Mouse (Mus musculus): ENCODE results near the gene Sv2a. TPM values are rescaled to one million over a fixed set of nuclear protein-coding genes. Genes with fewer than 3 reads are reported as not detected.

Gene Sv2a
- polyA plus RNA-seq, 1 experiment, result 0.54 TPM

DNA sequence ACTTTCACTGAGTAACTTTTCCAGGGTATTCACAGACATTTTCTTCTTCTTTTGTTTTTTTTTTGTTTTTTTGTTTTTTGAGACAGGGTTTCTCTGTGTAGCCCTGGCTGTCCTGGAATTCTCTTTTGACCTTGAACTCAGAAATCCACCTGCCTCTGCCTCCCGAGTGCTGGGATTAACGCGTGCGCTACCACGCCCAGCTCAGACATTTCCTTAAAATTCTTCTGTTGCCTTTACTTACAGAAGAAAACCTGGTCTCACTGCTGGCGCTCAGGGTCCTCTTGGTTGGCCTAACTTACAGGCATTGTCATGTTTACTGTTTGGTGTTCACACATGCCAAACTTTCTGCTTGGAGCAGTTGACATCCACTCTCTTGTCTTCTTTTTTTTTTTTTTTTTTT, 5.7 kb upstream of the Sv2a start:
- H3K4me3 ChIP-seq (ENCODE audit: control insufficient read depth, low read depth, low read length), result no peak overlapping the region
- H3K36me3 ChIP-seq (ENCODE audit: control insufficient read depth, insufficient read depth, low read length), result peaks cover 11% of the 10 kb centered on the region
- no peaks in the 10 kb centered on the region for H3K27me3 ChIP-seq (ENCODE audit: control insufficient read depth, insufficient read depth, low read length)
- no peak overlapping the region for H3K27ac ChIP-seq (ENCODE audit: control insufficient read depth, insufficient read depth, low read depth, low read length)
- no peaks in the 10 kb centered on the region; the same call in none of the 2 replicates for H3K4me1 ChIP-seq (ENCODE audit: control insufficient read depth, insufficient read depth, low read length)
- TF ChIP-seq POLR2A (IDR thresholded peaks at IDR 0.05; ENCODE audit: control insufficient read depth, low read depth, low read length) (no peak), CTCF (IDR thresholded peaks at IDR 0.05; ENCODE audit: control insufficient read depth, insufficient read depth, insufficient replicate concordance, low read depth, low read length) (no peak)

DNA sequence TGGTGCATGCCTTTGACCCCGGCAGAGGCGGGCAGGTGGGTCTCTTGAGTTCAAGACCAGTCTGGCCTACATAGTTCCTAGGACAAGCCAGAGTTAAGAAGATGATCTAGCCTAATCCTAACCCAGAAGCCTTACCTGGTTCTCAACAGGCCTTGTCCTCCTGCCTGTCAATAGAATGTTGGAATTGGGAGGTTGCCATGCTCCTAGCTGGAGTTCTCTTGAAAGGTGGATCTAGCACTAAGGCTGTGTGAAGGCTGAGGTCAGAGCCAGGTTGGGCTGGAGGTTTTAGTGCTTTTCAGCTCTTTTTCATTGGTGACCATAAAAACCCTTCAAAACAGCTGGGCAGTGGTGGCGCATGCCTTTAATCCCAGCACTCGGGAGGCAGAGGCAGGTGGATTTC, 2.5 kb upstream of the Sv2a start:
- peaks cover 10% of the 10 kb centered on the region for H3K36me3 ChIP-seq (ENCODE audit: control insufficient read depth, insufficient read depth, low read length)
- H3K27me3 ChIP-seq (ENCODE audit: control insufficient read depth, insufficient read depth, low read length), result no peaks in the 10 kb centered on the region
- H3K27ac ChIP-seq (ENCODE audit: control insufficient read depth, insufficient read depth, low read depth, low read length), result no peak overlapping the region
- no peak overlapping the region for H3K4me3 ChIP-seq (ENCODE audit: control insufficient read depth, low read depth, low read length)
- peaks cover 14% of the 10 kb centered on the region for H3K4me1 ChIP-seq (ENCODE audit: control insufficient read depth, insufficient read depth, low read length)
- TF ChIP-seq CTCF (IDR thresholded peaks at IDR 0.05; ENCODE audit: control insufficient read depth, insufficient read depth, insufficient replicate concordance, low read depth, low read length) (no peak), POLR2A (IDR thresholded peaks at IDR 0.05; ENCODE audit: control insufficient read depth, low read depth, low read length) (no peak)

DNA sequence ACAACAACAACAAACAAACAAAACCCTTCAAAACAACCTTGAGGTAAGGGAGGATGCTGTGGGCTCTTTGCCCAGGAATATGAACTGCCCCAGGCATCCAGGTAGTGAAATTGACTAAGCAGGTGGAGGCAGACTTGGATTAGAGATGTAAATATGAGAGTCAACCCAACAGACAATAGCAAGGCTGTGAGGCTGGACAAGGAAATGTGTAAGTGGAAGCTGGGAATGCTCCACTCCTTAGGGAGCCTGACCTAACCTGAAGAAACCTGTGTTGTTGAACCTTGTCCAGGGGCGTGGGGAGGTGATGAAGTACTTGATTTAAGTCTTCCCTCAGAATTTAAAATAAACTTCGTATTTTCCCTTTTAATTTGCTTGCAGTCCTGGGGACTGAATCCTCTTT, 2.0 kb upstream of the Sv2a start:
- no peak overlapping the region for H3K4me3 ChIP-seq (ENCODE audit: control insufficient read depth, low read depth, low read length)
- TF ChIP-seq CTCF (IDR thresholded peaks at IDR 0.05; ENCODE audit: control insufficient read depth, insufficient read depth, insufficient replicate concordance, low read depth, low read length) (no peak), POLR2A (IDR thresholded peaks at IDR 0.05; ENCODE audit: control insufficient read depth, low read depth, low read length) (no peak)
- peaks cover 9% of the 10 kb centered on the region for H3K36me3 ChIP-seq (ENCODE audit: control insufficient read depth, insufficient read depth, low read length)
- H3K27me3 ChIP-seq (ENCODE audit: control insufficient read depth, insufficient read depth, low read length), result no peaks in the 10 kb centered on the region
- peaks cover 14% of the 10 kb centered on the region for H3K4me1 ChIP-seq (ENCODE audit: control insufficient read depth, insufficient read depth, low read length)
- H3K27ac ChIP-seq (ENCODE audit: control insufficient read depth, insufficient read depth, low read depth, low read length), result no peak overlapping the region

DNA sequence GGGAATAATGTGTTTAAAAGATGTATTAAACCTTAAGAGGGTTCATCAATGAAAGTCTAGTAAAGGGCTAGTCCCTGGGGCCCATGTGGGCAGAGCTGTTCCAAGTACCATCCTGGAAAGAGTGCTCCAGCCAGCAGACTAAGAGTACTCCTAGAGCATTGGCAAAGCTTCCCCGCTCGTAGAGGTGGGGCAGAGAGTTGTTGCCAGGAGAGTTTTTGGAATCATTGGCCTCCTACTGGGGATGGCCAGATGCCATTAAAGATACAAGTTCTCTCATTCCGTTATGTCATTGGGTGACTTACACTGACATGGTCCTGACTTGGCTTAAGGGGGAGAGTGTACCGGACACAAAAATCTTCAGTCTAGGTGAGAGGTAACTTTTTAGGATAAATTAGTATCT, 1.4 kb upstream of the Sv2a start:
- Histone ChIP-seq H3K27ac (ENCODE audit: control insufficient read depth, insufficient read depth, low read depth, low read length) (no peak overlapping the region), H3K36me3 (ENCODE audit: control insufficient read depth, insufficient read depth, low read length) (peaks cover 8% of the 10 kb centered on the region), H3K4me3 (ENCODE audit: control insufficient read depth, low read depth, low read length) (no peak overlapping the region), H3K4me1 (ENCODE audit: control insufficient read depth, insufficient read depth, low read length) (peaks cover 14% of the 10 kb centered on the region), H3K27me3 (ENCODE audit: control insufficient read depth, insufficient read depth, low read length) (no peaks in the 10 kb centered on the region)
- TF ChIP-seq CTCF (IDR thresholded peaks at IDR 0.05; ENCODE audit: control insufficient read depth, insufficient read depth, insufficient replicate concordance, low read depth, low read length) (no peak), POLR2A (IDR thresholded peaks at IDR 0.05; ENCODE audit: control insufficient read depth, low read depth, low read length) (no peak)

DNA sequence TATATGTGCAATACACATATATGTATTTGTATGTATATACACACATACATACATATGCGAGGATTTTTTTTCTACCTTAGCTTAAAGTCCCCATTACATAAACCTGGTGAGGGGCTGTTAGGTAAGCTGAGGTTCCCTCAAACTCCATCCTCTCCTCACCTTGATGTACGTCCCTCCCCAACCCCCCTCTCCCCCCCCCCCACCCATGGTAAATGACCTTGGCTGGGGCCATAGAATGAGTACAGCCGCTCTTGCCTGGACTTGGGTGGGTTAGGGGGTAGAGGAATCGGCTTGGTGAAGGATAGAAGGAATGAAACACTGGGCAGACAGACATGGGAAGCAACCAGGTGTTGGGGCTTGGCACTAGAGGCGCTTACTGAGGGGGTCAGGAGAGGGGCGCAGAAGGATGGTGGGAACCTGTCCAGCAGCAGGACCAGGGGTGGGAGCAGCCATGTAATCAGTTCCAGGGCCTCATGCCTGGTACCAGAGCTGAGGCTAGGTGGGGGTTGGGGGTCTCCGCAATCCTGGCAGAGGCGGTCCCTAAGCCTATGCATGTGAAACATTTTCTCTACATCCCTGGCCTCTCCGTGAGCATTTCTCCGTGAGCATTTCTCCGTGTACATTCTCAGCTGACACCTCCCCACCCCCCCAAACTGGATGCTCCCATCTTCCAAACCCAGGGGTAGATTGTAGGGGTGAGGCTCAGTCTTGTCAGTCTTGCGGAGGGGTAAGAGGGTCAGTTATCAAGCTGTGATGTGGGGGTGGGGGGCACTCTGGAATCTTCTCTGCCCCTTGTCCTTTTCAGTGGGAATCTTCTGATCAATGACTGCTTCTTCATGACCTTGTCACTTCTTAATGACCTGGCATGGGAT, 795 bp downstream of the Sv2a start:
- TF ChIP-seq CTCF (IDR thresholded peaks at IDR 0.05; ENCODE audit: control insufficient read depth, insufficient read depth, insufficient replicate concordance, low read depth, low read length) (no peak), POLR2A (IDR thresholded peaks at IDR 0.05; ENCODE audit: control insufficient read depth, low read depth, low read length) (no peak)
- peaks cover 14% of the 10 kb centered on the region for H3K4me1 ChIP-seq (ENCODE audit: control insufficient read depth, insufficient read depth, low read length)
- no peak overlapping the region for H3K27ac ChIP-seq (ENCODE audit: control insufficient read depth, insufficient read depth, low read depth, low read length)
- H3K4me3 ChIP-seq (ENCODE audit: control insufficient read depth, low read depth, low read length), result no peak overlapping the region
- no peaks in the 10 kb centered on the region for H3K27me3 ChIP-seq (ENCODE audit: control insufficient read depth, insufficient read depth, low read length)
- H3K36me3 ChIP-seq (ENCODE audit: control insufficient read depth, insufficient read depth, low read length), result peaks cover 2% of the 10 kb centered on the region; the same call in 1 of the 2 replicates

DNA sequence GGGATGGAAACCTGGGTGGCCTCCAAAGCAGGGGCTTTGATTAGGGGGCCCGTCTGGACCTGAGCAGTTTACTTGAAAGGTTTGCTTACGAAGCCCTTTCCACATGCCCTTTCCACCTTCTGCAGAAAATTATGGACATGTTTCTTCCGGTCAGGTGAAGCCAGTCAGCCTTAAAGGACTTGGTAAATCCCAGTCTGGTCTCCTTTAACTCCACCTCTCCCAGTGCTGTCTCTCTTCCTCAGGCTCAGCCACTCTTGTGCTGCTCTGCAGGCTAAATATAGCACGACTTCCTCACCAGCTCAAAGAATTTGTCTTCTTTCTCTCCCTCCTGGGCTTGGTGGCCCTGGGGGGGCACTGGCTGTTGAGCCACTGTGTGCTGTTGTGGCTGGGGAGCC, 1.4 kb downstream of the Sv2a start:
- peaks cover 2% of the 10 kb centered on the region; the same call in 1 of the 2 replicates for H3K36me3 ChIP-seq (ENCODE audit: control insufficient read depth, insufficient read depth, low read length)
- H3K4me3 ChIP-seq (ENCODE audit: control insufficient read depth, low read depth, low read length), result no peak overlapping the region
- H3K27ac ChIP-seq (ENCODE audit: control insufficient read depth, insufficient read depth, low read depth, low read length), result no peak overlapping the region
- no peaks in the 10 kb centered on the region for H3K27me3 ChIP-seq (ENCODE audit: control insufficient read depth, insufficient read depth, low read length)
- TF ChIP-seq CTCF (IDR thresholded peaks at IDR 0.05; ENCODE audit: control insufficient read depth, insufficient read depth, insufficient replicate concordance, low read depth, low read length), result no peak
- TF ChIP-seq POLR2A (IDR thresholded peaks at IDR 0.05; ENCODE audit: control insufficient read depth, low read depth, low read length), result no peak
- H3K4me1 ChIP-seq (ENCODE audit: control insufficient read depth, insufficient read depth, low read length), result peaks cover 14% of the 10 kb centered on the region

DNA sequence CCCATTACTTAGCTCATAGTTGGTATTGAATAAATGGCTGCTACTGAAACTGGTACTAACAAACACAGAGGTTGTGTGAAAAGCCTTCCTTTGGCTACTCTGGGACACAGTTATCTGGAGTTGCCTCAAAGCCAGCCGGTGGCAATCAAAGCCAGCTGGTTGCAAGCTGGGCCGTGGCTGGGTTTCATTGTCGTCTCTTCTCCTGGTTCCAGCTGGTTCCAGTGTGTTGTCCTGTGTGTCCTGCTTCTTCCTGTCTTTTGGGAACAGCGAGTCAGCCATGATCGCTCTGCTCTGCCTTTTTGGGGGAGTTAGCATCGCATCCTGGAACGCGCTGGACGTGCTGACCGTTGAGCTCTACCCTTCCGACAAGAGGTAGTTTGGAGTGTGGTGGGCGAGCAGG, 12.0 kb downstream of the Sv2a start:
- Histone ChIP-seq H3K4me3 (ENCODE audit: control insufficient read depth, low read depth, low read length) (no peak overlapping the region), H3K4me1 (ENCODE audit: control insufficient read depth, insufficient read depth, low read length) (peaks cover 17% of the 10 kb centered on the region), H3K36me3 (ENCODE audit: control insufficient read depth, insufficient read depth, low read length) (no peaks in the 10 kb centered on the region), H3K27ac (ENCODE audit: control insufficient read depth, insufficient read depth, low read depth, low read length) (no peak overlapping the region), H3K27me3 (ENCODE audit: control insufficient read depth, insufficient read depth, low read length) (no peaks in the 10 kb centered on the region)
- no peak for TF ChIP-seq POLR2A (IDR thresholded peaks at IDR 0.05; ENCODE audit: control insufficient read depth, low read depth, low read length)
- no peak for TF ChIP-seq CTCF (IDR thresholded peaks at IDR 0.05; ENCODE audit: control insufficient read depth, insufficient read depth, insufficient replicate concordance, low read depth, low read length)

Data from testis, adult 2 months (tissue).